Mouse (Mus musculus) erythroblast, adult 5-6 weeks (primary cell): Measurements from ENCODE around the gene Tpcn2. TPM values are rescaled to one million over a fixed set of nuclear protein-coding genes. Genes with fewer than 3 reads are reported as not detected.

Experiments used
- ATAC-seq: replicated peaks from 2 replicates; pipeline ENCODE4 v1.8.0; 2016; ENCODE audit warnings: moderate number of reproducible peaks, mild to moderate bottlenecking, moderate TSS enrichment, inconsistent platforms; ENCODE audit not compliant: poor library complexity, low FRiP score, severe bottlenecking
- total RNA-seq, 2 experiments: library from RNA; stranded (forward) in 1 of 2; stranded (reverse) in 1 of 2; fragments of 150-400 nt in 1 of 2; fragments of 200-764, 138-1000 nt in 1 of 2; gene quantifications; 2 replicates each; pipeline versions ENCODE4 v1.2.3 to v1.2.4; 2015 to 2017; ENCODE audit warnings: low replicate concordance in 2 of 2

The Tpcn2 gene
- total RNA-seq, 2 experiments from 2014 or later, result 2.2 to 4.6 TPM

- ATAC-seq, result 0 out of 2 replicates have a peak, but pooled peaks have one; percentile 44
Measured at GRCm38 (mm10) chr7:145252715-145253476, 30.9 kb downstream of the Tpcn2 start.

- no peak for ATAC-seq
Measured at GRCm38 (mm10) chr7:145250225-145250624, 33.6 kb downstream of the Tpcn2 start.

GRCm38 (mm10) chr7:145248911-145249310 is 34.9 kb downstream of the Tpcn2 start:
- no peak for ATAC-seq

GRCm38 (mm10) chr7:145242851-145243712 is 40.7 kb downstream of the Tpcn2 start:
- peak; percentile 43; the same call in 1 of the 2 replicates for ATAC-seq

- ATAC-seq, result no peak
Measured at GRCm38 (mm10) chr7:145242028-145242427, 41.8 kb downstream of the Tpcn2 start.

GRCm38 (mm10) chr7:145240929-145241328 is 42.9 kb downstream of the Tpcn2 start:
- ATAC-seq, result no peak

GRCm38 (mm10) chr7:145239736-145240505 is 43.9 kb downstream of the Tpcn2 start:
- no peak for ATAC-seq

- no peak for ATAC-seq
Measured at GRCm38 (mm10) chr7:145239145-145239544, 44.7 kb downstream of the Tpcn2 start.

- no peak for ATAC-seq
Measured at GRCm38 (mm10) chr7:145234841-145235790, 48.7 kb downstream of the Tpcn2 start.

- no peak for ATAC-seq
Measured at GRCm38 (mm10) chr7:145231659-145232058, 52.2 kb downstream of the Tpcn2 start.

- ATAC-seq, result no peak
Measured at GRCm38 (mm10) chr7:145226641-145227040, 57.2 kb downstream of the Tpcn2 start.

GRCm38 (mm10) chr7:145225626-145226025 is 58.2 kb downstream of the Tpcn2 start:
- ATAC-seq, result no peak

GRCm38 (mm10) chr7:145221841-145222689 is 61.7 kb downstream of the Tpcn2 start:
- no peak for ATAC-seq

GRCm38 (mm10) chr7:145221346-145221745 is 62.5 kb downstream of the Tpcn2 start:
- ATAC-seq, result no peak

- ATAC-seq, result no peak
Measured at GRCm38 (mm10) chr7:145219420-145219831, 64.4 kb downstream of the Tpcn2 start.

GRCm38 (mm10) chr7:145216591-145216990 is 67.2 kb downstream of the Tpcn2 start:
- ATAC-seq, result no peak

- ATAC-seq, result no peak
Measured at GRCm38 (mm10) chr7:145215476-145215875, 68.3 kb downstream of the Tpcn2 start.
